Mouse (Mus musculus) 3134 (cell line): ENCODE results near the gene Slc25a5.
A peak's percentile ranks its signal among the peaks of the same experiment; 100 is the strongest.

Source experiments
- DNase-seq: peaks from one replicate; pipeline ENCODE4 v3.0.0-alpha.2; 2011; ENCODE audit warnings: low spot score; ENCODE audit not compliant: insufficient read length; ENCODE audit errors: extremely low read depth

Gene Slc25a5

DNA sequence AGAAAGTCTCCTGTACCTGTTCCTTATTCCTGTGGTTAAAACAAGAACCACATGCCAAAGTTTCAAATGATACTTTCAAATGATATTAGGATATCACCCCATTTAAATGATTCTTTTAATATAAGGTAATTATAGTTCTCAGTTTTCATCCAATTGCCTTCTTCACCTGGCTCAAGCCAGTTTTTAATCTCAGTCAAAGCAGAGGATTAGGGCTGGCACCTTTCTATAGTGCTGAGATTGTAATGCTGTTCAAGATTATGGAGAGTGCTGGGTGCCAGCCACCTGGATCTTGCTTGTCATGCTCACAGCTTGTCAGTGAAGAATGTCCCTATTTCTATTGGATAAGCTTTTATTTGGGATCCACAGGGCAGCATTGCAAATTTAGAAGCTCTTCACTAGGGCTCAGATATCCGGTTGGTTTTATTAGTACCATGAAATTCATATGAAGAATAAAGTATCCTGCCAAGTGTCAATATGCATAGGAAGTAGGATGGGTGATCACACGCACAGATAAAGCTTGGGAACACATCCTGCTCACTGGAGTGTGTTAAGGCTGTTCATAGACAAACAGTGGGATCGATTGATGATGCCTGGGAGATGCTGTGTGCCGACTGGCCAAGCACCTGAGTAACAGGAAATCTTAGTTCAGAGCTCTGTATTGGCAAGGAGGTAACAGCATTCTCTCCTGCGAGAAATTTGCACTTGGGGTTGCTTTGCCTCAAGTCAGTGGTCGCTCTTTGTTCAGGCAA is 3.9 kb downstream of the Slc25a5 start:
- DNase-seq: no peak

DNA sequence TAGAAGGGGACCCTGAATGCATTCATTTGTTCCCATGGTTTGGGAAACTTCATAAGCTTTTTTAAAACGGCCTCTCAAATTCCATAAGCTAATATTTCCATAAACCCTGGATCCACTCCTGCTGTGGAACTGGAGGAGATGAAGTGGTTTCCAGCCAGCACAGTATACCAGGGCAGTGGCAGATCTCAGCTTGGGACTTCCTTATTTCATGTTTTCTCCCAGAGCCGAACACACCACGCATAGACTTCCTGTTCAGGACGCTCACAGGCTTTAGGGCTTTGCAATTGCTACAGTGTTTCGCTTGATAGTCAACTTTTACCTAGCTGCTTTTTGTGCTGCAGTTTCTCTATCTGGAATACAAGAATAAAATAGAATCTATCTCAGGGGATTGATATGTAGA is 7.7 kb downstream of the Slc25a5 start:
- no peak for DNase-seq

DNA sequence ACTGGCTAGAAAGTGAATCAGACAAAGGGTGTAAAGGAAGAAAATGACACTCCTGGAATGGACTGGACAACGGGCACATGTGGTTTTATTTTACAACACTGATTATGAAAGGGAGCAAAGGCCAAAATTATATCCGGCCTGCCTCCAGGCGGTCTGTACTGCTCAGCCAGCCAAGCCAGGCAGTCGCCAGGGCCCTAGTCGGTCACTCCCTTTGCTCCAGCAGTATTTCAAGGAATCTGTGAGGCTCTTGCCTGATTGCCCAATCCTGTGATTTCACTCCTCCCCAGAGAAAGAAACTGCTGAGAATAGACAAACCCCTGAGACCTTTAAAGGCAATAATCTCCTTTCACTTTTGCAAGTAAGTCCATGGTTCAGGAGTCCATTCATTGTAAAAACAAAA is 8.7 kb downstream of the Slc25a5 start:
- DNase-seq: peak; percentile 62

DNA sequence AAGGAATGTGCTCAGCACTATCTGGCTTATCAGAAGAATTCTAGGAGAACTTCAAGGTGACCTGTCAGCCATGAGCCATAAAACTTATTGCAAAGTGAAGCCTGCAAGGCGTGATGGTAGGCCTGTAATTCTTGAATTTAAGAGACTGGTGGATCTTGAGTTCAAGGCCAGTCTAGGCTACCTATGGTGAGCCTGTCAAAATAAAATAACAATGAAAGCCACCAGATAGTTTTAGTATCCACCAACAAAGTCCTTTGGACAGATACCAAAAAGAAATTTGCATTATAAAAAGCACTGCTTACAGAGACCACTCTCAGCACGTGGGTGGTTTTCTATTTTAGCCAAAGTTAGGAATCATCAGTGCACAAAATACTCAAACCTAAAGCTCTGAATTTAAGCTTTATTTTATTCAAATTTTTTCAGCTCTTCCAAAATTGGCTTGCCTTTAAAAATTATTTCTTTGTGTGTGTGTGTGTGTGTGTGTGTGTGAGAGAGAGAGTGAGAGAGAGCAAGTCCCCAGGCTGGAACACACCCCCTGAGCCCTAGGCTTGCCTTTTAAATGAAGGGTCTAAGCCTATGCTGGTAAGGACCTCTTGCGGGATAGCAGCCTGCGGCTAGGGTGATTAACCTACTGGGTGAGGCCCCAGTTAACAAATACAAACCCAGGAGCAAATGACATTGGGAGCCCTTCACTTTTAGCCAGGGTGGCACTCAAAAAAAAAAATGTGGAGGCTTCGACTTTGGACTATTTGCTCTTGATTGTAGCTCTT is 10.2 kb downstream of the Slc25a5 start:
- DNase-seq: no peak

DNA sequence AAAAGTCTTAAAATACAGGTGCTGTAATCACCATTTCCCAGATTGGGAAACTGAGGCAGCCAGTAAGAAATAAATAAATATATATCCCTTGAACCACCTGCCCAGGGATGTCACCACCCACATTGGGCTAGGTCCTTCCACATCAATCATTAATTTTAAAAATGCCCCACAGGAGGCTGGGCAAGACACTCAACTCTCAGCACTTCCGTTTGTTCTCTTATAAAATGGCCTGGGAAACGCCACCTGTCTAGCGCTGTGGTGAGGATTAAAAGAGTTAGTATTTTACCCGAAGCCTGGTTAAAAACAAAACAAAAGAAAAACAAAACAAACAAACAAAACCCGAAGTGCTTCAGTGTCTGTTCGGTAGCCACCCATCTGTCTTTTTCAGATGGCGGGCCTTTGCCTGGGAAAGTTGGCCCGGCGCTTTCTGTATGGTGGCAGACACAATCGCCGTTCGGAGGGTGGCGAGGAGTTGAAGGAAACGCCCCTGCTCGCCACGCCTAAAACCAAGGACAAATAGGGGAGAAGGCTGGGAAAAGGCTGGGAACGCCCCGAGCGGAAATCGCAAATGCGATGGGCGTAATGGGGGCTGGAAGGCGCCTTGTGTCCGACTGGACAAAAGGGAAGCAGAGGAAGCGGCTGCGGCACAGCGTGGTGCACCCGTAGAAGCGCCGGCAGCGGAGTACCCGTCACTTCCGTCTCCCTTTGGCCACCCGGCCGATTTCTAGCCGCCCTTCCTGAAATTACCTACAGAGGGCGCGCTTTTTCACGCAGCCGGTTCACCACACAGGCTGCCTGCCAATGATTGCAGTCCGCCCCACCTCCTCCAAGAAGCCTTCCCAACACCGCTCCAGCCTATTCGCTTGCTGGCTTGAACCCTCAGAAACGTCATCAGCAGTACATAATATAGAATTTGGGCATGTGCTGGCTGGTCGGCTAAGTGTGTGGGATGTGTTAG is 12.2 kb downstream of the Slc25a5 start:
- DNase-seq: peak; percentile 93

DNA sequence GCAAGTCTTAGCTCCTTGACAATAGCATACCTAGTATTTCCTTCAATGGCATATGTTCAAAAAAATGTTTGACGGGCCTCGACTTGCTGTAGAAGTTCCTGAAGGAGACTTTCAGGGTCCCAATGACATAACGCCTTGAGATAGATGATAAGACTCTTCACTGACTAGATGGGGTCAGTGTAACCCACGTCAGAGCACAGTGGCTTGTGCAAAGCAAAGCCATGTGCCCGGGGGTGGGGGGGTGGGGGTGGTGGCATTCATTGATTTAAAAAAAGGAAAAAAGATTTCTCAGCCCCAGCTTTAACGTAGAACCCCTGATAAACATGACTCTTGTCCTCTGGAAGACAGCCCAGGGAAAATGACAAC is 12.8 kb downstream of the Slc25a5 start:
- DNase-seq: no peak

DNA sequence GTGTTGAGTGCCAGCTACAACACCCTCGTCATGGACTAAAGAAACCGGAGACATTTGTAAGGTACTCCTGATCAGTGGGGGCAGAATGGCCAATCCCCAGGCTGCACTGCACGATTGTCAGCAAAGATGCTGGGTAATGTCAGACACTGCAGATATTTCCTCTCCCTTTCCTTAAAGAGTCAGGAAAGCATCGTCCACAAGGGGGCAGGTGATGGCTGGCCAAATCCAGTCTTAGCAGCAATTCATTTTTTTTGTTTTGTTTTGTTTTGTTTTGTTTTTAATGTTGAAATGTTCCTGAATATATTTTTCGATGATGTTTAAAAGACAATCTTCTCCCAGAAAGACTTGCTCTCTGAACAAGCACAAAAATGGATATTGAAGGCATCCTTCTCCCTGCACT is 15.9 kb downstream of the Slc25a5 start:
- DNase-seq: no peak

DNA sequence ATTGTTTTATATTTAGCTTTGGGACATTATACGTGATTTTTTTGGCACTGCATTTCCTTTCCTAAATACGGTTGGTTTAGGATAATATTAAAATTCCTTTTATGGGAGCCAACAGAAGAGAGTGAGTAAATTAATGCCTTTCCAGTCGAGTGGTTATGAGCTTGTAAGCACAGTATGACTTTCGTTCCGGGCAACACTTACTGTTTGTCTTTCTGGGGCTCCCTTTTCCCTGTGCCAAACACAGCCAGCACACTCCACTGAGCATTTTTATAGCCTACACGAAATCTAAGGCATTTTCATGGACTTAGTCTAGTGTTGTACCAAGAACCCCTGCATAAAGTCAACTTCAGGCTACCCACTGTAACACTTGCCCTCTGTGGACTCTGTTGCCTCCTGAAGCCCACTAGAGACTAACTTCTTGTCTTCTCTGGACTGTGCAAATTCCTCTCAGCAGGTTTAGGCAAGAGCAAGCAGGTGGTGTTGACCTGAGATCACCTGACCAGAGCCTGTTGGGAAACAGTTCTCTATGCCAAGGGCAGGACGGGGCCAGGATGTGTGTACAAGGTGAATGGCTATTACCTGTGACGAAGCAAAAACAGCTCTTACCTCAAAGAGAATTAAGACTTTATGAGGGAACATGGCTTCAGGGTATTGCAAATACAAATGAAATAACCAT is 18.8 kb downstream of the Slc25a5 start:
- DNase-seq: no peak

DNA sequence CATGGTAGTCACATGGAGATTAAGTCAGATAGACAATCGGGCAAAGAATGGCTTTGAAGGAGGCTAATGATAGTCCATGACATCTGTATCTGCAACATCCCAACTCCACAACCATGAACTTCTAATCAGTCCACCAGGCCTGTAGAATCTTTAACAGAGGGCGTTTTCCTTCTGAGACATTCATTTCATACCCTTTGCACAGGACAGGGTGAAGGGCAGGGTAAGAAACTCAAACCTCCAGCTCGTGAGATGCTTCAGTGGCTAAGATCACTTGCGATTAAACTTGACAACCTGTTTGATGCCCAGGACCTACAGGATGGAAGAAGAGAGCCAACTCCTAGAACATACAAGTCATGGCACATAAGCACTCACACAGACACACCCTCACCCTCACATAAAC is 19.6 kb downstream of the Slc25a5 start:
- no peak for DNase-seq

DNA sequence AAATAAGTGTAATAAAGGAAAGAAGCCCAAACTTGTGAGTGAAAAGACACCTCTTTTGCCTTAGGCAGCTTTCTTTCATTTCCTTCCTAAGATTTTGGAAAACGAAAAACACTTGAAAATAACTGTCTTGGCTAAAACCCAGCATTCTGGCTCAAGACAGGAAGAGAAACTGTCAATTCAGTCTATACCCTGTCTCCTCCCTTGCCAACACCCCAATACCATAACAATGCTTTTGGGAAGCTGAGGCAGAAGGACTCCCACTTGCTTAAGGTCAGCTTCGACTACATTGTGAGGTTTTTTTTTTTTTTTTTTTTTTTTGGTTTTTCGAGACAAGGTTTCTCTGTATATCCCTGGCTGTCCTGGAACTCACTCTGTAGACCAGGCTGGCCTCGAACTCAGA is 20.0 kb downstream of the Slc25a5 start:
- no peak for DNase-seq

DNA sequence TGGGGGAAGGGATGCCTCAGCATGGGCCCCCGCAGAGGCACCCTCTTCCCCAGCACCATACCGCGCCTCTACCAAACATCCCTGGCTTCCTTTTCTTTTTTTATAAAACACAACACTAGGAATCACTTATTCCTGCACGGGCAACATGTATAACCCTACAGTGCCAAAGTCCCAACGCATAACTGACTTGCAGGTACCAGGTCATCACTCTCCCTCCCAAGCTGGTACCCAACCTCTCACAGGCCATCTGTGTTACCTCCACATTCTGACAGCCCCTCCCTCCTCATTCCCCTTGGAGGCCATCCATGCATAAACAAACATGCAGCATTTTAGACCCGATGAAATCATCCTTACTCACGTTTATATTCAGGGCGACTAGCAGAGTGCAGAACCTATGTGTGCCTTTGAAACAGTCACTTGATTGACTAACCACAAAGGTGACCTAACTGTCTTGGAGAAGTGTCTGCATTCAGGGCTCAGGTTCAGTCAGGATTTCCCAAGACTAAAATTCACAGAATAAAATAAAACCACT is 21.0 kb downstream of the Slc25a5 start:
- no peak for DNase-seq

DNA sequence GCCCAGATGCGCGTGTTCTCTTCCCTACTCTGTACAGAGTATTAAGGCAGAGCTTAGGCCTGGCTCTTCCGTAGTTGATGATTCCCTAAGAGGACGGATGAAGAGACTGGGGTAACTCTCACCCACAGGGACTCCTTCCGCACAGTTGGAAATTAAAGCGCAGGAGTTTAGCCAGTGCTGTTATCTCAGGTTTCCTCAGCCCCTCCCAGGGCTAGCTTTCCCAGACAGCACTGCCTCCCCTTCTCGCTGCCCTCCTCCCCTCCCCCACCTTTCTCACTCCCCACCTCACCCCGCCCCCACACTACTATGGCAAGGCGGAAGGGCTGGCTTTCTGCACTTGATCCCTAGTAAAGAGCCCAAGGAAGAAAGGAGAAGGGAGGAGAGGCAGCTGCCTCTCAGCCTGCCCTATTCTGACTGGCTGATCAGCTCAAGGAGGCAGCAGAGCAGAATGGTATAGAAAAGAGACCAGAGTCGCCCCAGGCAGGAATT is 21.5 kb downstream of the Slc25a5 start:
- DNase-seq: no peak

DNA sequence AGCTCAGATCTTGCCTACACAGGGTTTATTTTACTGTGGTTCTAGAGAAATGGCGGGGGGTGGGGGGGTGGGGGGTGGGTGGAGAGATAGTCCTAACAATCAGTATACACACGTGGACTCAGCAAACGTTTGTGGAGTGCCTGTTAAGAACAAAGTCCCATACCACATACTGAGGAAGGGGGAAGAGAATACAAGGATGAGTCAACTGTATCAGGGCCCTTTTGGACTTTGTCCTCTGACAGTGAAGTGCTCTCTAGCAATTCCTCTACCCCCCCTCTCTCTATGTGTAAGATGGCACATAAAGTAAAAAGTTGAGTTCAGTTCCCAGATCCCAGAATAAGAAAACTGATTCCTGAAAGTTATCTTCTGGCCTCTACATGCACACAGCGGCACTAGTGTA is 24.1 kb downstream of the Slc25a5 start:
- DNase-seq: no peak

DNA sequence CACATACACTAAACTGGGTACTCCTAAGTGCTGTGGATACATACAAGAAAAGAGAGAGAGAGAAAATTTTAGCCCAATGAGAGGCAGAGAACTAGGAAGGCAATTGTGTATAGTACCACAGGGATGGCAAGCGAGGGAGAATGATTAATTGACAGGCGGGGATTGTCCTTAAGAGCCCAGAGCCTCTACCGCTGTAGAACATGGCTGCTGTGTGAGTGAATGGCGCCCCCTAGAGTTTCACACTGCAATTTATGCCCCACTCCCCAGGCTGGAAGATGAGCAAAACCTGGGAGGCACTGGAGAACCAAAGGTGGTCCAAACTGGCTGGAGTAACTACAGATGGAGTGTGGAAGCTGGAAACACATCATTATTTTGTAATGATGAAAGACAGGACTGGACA is 24.8 kb downstream of the Slc25a5 start:
- DNase-seq: no peak

DNA sequence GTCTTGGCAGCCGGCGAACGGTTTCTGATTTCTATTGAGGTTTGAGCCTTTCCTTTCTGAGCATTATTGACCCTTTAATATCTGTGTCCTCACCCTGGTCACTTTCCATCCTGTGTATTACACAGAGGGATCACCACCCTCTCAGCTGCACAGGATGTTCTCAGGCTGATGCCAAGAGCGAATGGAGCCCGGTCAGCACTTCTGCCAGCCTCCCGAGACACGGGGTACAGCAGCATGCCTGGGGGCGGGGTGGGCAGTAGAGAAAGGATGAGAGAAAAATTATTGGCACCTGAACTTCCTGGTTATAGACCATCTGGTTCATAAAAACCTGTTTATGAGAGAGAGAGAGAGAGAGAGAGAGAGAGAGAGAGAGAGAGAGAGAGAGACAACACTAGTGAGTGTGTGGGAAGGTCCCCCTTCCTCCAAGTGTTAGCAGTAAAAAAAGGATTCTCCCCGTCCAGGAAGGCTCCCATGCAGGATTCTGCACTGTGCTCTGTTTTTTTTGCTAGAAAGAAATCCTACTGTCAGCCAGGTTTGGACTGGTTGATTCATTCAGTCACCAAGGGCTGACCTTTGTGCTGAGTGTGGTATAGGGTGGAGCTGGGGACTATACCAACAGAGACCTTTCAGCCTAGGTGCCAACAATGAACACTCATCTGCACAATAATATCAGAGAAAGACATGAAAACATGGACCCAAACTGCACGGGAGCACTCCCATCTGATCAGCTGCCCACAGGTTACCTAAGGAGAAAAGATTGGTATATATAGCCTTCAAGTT is 28.7 kb downstream of the Slc25a5 start:
- no peak for DNase-seq

DNA sequence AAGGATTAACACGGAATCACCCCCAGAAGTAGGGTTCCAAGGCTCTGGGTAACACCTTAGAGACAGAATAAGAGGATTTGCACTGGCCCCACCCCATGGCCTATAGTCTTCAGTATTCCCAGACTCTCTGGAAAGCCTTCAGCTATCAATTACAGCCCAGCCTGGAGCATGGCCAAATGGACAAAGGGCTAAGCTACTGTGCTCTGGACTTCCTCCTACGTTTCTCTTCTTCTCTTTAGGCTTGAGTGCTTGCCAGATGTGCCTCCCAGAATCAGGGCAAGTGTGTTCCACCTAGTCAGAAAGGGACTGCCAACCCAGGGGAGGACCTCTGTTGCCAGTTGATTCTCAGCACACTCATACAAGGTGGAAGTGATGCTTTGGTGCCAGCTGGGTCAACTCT is 29.6 kb downstream of the Slc25a5 start:
- DNase-seq: no peak

DNA sequence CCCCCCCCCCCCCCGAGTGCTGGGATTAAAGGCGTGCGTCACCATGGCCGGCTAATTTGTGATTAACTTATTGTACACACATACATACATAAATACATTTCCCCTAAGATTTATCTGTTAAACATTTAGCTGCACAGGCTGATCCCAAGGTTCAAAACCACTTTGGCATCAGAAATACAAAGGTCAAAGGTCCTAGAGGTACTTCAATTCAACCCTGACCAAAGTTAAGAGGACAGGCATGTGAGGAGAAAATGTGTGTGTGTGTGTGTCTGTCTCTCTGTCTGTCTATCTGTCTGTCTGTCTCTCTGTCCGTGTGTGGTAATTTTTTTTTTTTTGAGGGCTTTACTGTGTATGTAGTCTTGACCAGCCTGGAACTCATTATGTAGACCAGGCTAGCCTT is 31.4 kb downstream of the Slc25a5 start:
- DNase-seq: no peak

DNA sequence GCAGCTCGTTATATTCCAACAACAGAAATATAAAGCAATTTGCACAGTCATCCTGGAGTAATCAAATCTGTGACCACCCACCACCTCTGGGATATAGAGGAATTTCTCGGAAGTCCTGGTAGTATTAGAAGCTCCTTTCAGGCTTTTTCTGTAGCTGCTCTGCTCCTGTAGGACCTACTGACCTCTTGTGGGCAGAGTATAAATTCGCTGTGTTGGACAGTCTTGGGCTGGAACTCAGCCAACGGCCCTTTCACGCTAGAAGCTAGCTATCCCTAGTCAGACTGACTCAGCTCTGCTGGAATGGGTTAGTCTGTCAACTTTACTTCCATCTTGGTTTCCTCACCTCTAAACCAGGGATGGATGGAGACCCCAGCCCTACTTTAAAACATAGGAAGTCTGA is 34.8 kb downstream of the Slc25a5 start:
- DNase-seq: peak; percentile 33

DNA sequence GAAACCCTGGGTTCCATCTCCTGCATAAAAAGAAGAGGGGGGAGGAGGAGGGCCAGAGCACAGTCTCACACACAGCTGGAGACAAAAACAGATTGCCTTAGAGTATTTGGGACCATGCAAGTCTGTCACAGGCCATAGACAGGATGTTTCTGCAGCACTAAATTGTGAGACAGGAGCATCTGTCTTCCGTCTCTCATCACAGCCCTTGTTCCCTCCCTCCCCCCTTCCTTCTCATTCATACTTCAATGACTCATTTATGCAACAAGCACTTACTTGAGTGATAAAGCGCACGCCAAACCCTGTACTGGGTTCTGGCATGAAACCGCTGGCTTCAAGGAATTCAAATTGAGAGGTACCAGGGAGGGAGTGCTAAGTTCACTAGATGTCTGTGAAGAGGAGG is 36.2 kb downstream of the Slc25a5 start:
- DNase-seq: peak; percentile 19
